Mouse (Mus musculus): ENCODE results near the gene Tmx1.
A peak's percentile ranks its signal among the peaks of the same experiment; 100 is the strongest.

Gene Tmx1

DNA sequence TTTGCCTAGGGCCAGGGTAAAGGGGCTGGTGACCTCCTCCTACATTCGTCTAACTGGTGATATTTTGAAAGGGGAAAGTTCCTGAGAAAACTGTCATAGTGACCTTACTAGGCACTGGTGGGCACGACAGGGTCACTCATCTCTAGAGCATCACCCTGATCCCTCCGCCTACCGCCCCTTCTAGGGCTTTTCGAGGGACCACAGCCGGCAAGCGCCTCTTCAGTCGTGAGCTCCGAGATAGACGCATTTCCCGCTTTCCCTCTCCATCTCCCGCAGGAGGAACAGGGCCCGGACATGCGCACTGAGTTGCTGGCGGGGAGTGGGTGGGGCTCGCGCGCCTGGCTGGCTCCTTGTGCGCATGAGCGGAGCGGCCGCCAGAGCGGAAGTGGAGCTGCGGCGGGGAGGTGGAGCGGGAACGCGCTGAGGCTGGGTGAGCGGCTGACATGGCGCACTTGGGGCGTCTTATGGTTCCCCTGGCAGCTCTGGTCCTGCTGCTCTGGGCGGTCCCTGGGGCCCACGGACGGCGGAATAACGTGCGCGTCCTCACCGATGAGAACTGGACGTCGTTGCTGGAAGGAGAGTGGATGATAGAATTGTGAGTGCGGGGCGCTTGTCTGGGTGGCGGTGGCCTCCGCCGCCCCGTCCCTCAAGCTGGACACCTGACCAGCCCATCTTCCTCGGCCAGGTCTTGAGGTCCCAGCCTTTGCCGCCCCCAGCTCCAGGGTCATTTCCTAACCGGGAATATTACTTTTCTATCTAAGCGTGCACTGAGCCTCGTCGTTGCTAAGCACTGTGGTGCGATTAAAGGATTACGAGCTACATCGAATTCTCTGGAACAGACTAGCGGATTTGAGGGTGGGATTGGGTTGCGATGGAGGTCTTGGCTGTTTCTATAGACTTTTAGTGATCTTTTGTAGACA, at the start of gene Tmx1:
Gene Tmx1 (plus strand): TSS at position 370 of the 920 bp plus-strand sequence.
- peak; percentile 91 to 92 for DNase-seq (ENCODE audit: low spot score in 2 of 2)

DNA sequence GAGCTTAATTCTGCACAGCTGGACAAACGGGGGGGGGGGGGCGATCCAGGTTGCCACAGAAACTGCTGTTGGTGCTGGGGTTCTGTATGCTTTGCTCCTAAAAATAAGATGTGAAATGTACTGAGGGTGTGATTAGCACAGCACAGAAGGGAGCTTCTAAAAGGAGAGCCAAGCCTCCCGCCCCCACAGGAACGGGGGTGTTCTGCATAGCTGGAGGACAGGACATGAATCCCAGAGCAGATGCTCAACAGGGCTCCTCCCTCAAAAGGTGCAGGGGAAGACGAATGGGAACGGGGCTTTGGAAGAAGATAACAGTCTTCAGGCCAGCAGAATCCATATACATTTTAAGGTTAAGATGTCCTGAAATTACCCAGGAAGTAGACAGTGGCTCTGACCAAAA, 48.6 kb upstream of the Tmx1 start:
- peak; percentile 73 to 87 for DNase-seq (ENCODE audit: low spot score in 2 of 2)

DNA sequence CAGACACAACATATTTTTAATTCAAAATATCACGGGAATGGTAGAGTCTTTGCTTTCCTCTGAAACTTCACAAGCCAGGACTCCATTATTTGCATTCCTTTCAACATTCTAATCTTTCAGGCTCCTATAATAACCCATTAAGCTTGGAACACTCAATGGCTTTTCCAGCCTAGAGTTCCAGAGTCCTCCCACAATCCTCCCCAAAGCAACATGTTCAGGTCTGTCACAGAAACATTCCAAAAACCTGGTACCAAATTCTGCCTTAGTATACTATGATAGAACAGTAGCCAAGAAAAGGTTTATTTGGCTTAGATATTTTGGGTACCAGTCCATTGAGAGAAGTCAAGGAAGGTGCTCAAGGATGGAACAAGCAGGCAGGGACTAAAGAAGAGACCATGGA, 44.5 kb upstream of the Tmx1 start:
- DNase-seq (ENCODE audit: low spot score in 2 of 2), result no peak

DNA sequence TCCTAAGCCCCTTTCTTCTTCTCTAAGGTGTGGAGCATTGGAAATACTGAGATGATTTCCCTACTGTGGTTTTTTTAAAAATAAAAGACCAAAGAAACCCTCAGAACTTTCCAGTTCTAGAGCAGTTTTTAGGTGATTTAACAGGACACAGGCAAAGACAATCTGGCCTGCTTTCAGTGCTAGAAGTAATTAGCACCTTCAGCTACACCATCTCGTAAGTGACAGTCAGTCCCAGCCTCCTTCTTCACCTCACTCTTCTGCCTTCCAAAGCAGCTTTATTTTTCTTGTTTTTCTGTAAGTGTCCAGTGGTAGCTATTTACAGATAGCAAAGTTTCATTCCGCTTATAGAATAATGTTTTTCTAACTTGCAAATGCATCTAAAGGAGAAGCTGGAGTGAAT, 43.3 kb upstream of the Tmx1 start:
- DNase-seq (ENCODE audit: low spot score in 2 of 2), result no peak

DNA sequence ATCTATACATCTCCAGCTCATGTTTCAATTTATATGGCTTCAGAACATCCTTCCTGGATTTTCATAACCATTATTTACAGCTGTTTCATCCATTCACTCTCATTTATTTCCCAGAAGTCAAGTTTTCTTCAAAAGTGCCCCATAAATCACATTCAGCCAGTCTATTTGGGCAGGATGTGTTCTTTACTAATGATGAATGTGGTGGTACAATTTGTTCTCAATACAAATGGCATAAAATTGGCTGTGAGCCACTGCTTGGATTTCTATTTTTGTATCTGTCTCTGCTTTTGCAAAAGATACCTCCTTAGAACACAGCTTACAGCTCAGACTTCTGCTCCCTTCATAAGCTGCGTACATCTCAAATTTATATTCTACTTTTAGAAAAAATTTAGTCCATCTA, 32.7 kb upstream of the Tmx1 start:
- no peak for DNase-seq (ENCODE audit: low spot score in 2 of 2)

DNA sequence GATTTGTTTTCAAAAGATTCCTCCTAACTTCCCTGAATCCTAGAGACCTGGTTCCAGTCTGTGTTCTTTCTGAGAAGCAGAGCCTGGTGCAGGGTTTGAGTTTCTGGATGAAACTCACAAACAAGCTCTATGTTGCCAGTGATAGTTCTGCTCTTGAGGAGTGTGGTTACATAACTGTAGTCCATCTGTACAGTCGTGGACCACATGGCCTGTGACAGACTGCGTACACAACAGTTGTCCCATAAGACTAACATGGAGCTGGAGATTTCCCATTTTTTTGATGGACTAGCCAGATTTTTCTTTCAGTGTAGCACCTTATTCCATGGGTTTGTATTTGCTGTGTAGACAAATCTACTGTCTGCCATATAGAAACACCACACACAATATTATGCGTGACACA, 31.9 kb upstream of the Tmx1 start:
- no peak for DNase-seq (ENCODE audit: low spot score in 2 of 2)

DNA sequence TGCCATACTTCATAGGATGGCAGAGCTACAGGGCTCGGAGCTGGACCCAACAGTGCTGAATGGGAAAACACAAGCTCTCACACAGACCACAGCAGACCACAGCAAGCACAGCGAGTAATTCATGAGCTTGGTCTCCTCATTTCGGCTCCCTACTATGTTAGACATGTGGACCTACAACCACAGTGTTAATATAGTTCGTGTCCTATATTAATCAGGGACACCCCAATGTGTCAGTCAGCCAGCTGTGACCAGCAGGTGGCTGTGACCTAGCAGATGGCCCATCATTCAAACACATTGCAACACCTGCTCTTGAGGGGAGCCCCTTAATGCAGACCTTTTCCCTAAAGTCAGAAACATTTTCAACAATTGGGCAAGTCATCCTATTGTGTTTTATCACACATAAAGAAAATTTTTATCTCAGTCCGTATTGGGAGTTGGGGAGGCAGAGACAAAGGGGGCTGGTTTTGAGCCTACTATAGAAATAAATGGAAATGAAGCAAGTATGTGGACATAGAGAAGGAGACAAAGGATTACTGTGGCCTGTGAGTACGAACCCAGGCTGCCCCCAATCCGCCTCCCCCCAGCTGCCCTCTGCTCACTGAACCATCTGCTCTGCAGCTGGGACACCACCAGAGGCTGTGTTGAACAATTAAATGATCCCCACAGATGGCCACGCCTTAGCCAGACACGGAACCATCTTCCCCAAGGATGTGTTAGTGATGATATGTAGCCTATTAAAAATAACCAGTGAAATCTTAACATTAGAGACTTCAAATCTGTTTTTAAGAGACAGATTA, 30.4 kb upstream of the Tmx1 start:
- DNase-seq (ENCODE audit: low spot score in 2 of 2), result no peak

DNA sequence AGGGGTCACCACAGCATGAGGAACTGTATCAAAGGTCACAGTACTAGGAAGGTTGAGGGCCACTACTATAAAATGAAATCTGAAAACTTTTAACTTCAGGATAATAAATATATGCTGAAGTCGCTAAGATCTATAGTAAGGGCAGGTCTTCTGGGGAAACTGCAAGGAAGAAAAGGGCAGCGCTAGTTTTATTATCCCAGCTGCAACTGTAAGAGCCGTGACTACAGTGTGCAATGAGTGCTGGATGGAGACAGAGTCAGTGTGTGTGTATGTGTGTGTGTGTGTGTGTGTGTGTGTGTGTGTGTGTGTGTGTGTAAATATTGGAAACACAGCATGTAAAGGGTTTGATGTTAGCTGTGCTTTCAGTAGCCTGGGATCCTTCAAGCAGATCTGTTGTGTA, 25.0 kb upstream of the Tmx1 start:
- no peak for DNase-seq (ENCODE audit: low spot score in 2 of 2)

DNA sequence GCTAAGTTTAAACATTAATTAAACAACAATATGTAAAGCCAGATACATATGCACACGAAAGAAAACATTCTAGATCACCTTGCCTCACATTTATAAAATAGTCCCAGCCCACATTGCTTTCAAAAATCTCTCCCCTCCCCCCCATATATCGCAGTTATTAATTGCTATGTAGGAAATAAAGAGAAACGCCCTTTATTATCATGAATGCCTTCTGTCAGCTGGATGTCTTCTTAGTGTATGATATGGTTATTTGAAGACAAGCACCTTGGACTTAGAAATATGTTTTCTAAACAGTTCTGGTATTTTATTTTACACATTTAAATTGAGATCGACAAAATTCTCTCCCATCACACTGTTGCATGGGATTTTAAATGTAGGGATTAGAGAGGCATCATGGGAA, 23.3 kb upstream of the Tmx1 start:
- no peak for DNase-seq (ENCODE audit: low spot score in 2 of 2)

DNA sequence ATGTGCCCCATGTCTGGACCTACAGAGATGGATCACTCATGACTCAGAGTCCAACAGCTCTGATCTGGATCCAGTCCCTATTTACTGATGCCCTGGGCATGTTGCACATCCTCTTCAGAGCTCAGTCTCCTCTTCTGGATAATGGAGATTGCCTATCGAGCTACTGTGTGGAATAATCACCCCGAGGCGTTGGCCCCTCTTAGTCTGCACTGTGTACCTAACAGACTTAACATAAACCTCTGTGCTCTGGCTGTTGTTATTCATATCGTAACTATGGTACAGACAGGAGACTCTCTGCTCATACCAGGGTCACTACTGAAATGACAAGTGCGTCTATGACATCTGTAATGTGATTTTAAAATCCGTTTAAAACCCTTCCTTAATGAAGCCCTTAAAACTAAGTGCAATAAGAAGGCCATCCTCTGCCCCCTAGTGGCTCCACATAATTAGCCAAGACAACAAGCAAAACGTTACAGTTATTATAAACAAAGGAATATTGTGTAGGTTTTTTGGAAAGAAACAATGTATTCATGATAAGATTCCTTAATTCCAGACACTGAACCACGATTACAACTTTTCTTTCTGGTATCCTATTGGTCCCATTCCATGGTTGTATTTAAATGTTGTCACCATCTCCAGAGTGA, 22.5 kb upstream of the Tmx1 start:
- peak in 1 of 2 experiments; percentile 47 for DNase-seq (ENCODE audit: low spot score in 2 of 2)

DNA sequence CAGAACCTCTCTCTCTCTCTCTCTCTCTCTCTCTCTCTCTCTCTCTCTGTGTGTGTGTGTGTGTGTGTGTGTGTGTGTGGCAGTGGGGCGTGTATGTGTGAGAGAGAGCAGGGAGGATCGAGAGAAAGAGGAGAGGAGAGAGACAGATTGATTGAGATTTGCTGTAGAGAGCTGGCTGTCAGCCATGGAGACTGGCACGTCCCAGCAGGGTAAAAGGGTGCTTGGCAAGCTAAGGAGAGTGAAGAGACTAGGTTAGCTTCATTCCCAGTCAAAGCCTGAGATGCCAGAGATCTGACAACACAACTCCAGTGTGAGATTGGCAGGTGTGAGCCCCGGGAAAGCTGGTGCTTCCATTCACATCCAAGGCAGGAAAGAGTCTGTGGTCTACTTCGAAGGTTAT, 21.5 kb upstream of the Tmx1 start:
- DNase-seq (ENCODE audit: low spot score in 2 of 2), result no peak

DNA sequence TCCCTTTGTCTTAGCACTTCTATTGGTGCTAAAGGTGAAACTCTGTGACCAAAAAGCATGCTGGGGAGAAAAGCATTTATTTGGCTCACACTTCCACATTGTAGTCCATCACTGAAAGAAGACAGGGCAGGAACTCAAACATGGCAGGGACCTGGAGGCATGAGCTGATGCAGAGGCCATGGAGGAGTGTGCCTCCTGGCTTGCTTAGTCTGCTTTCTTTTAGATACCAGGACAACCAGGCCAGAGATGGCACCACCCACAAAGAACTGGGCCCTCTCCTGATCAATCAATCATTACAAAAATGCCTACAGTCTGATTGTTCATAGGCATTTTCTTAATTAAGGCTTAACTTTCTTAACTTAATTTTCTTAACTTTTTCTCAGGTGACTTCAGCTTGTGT, 2.9 kb upstream of the Tmx1 start:
- DNase-seq (ENCODE audit: low spot score in 2 of 2), result no peak

DNA sequence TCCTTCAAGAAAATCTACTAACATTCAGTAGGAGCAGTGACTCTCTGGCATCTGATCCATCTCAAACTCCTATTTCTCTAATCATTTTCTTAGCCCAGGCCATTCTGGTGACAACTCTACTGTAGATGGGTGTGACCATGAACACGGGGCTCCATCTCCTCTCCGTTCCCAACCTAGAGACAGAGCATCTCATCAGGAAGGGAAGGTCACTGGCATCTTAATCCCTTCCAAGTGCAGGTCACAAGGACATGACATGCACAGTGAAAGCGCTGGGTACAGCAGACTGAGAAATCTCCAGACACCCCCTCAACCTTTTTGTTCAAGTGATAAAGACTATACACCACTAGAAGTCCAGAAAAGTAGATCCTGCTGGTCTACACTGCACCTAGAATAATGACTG, 1.4 kb upstream of the Tmx1 start:
- DNase-seq (ENCODE audit: low spot score in 2 of 2), result no peak

DNA sequence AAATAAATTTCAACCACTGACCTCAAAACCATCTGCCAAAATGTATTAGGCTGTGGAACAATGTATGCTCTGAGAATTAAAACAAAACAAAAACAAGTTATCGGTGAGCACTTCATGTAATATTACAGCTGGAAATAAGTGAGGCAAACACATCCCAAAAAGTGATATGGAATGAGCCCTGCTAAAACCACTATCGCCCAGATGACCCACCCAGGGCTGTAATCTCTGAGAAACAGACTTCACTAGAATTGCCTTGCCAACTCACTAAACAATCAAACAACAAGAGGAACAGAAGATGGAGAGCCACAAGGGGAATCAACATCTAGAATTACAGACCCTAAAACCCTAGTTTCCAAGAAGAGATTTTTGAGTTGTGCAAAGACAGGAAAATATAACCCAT, 752 bp upstream of the Tmx1 start:
- no peak for DNase-seq (ENCODE audit: low spot score in 2 of 2)

DNA sequence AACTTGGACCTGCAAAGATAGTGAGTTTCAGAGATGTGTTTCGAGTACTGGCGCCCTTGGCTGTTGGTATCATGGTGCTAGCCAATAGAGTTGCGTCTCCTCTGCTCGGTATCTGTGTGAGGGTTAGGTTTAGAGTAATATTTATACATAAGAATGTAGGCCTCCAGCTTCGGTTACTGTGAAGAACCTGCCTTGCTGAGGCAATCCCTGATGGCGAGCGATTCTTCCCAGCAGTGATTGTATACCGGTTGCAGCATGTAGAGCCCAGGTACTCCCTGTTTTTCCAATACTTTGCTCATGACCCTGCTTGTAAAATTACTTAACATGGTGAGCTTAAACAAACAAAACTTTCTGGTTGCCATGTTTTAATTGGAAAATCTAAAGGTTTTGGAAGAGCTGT, 2.3 kb downstream of the Tmx1 start:
- DNase-seq (ENCODE audit: low spot score in 2 of 2), result no peak

DNA sequence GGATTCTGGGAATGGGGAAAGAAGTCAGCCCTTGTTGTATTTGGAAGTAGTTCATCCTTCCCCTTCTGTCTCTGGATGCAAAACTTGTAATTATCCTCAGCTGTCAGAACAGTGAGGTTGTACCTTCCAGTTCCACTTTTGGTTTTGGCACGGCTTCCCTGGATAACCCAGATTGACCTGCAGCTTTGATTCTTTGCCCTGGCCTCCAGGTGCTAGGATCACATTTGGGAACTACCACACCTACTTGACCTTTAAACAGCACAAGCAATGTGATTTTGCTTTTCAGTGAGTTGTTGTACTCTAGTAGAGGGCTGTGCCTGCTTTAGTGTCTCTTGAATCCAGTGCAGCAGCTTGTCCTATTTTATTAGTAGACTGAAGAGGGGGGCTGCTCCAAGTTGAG, 6.7 kb downstream of the Tmx1 start:
- DNase-seq (ENCODE audit: low spot score in 2 of 2), result no peak

DNA sequence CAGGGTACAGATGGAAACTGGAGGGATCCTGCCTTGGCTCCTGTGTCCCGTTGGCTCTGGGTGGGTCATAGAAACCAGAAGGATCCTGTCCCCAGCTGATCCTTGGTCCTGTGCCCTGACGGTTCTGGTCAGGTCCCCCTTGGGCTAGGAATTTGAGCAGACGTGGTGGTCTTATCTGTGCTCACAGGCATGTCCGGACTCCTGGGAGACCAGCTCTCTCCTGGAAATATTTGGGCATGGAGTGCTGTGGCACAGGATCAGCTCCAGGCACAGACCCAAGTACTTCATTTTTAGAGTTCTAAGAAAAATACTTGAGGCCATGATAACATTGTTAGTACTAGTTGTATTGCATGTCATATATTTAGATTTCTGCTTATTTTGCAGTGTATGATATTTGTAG, 11.1 kb downstream of the Tmx1 start:
- DNase-seq (ENCODE audit: low spot score in 2 of 2), result no peak

DNA sequence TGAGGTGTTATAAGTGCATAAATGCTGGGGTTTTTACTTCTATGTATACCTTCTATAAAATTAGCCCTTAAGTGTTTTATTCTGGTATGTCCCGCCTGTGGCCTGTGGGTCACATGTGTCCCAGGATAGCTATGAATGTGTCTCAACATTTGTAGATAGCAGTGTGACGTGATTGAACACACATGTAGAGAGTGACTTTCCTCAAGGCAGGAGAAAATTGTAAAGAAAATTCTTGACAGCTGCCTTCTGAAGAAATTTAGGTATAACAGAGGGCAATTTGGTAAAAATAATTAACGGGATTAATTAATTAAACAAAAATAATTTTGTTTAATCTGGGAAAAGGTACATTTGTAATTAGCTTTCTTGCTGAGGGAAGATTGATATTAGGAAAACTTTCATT, 22.4 kb downstream of the Tmx1 start:
- DNase-seq (ENCODE audit: low spot score in 2 of 2), result no peak

DNA sequence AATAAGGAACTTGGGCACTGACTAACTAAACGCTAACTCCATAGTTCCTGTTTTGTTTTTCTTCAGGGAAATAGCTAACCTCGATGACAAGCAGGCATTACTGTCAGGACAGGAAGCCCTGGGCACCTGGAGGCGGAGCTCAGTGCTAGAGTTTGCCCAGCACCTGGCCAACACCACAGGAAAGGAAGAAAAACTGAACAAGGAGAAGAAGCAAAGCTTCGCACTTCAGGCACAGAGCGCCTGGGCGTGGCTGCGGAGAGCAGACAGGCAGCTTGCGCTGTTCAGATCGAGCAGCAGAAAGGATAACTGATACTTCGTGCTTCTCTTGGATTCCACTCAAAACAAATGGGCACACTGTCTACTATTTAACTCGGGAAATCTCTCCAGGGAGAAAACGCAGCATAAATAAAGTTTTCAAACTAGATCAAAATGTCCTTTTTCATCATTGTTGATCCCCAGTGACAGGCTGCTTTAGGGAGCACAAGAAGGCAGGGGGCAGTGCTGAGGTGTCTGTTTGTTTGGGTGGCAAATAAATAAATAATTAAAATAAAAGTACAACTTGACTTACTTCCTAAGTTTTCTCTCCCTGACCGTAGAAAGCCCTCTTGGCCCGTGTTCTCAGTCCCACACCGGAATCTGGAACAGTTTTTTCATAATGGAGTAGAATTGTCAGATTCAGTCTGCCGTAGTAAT, 24.1 kb downstream of the Tmx1 start:
- DNase-seq (ENCODE audit: low spot score in 2 of 2), result no peak

DNA sequence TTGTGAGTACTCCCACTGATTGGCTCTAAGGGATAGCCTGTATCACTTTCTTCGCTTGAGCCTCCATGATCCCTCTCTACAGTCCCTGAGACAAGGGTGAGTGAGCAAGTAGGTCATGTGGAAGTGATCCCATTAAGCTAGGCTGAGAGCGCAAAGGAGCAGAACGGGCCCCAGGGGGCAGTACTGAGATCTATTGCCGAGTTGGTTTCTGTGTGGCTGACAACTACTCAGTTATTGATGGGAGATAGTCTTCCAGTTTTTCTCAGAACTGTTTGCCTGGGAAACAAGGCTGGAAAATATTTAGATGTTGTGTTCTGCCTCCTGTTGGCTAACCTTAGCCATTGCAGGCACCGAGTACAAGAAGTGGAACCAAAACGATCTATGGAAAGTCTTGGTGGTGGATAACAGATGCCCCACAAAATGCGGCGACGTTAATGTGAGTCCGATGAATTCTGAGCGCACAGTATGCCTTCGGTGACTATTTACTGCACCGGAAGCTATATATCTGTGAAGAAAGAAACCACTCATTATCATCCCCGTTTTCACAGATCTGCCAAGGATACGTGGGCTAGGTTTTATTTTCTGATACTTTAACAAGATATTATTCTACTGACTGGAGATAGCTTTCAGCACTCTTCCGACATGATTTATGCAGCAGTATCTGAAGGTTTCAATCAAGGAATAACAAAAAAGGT, 24.8 kb downstream of the Tmx1 start:
- peak in 1 of 2 experiments; percentile 32 for DNase-seq (ENCODE audit: low spot score in 2 of 2)

DNA sequence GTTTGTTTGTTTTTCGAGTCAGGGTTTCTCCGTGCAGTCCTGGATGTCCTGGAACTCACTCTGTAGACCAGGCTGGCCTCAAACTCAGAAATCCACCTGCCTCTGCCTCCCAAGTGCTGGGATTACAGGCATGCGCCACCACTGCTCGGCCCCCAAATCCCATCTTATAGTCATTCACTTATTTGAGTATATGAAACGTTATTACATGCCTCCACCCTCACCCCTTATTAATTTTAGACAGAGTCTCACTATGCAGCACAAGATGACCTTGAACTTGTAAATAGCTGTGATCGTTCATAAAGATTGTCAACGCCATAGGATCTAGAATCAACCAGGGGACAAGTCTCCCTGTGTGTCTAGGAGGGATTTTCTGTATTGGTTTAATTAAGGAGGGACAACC, 33.1 kb downstream of the Tmx1 start:
- no peak for DNase-seq (ENCODE audit: low spot score in 2 of 2)

All from frontal cortex, postnatal 14 days (tissue).